Mouse (Mus musculus): ENCODE measurements around the gene Pde10a.

- no peak for TF ChIP-seq CTCF (IDR thresholded peaks at IDR 0.05; ENCODE audit: low read depth, low read length)
- no peak for TF ChIP-seq POLR2A (IDR thresholded peaks at IDR 0.05; ENCODE audit: borderline replicate concordance, low read depth, low read length)
Observed at GRCm38 (mm10) chr17:8839237-8840011, 314.3 kb downstream of the Pde10a start.
